Mouse (Mus musculus): ENCODE measurements around the gene Bach1. TPM values are rescaled to one million over a fixed set of nuclear protein-coding genes. Genes with fewer than 3 reads are reported as not detected.

Bach1 gene
- polyA plus RNA-seq, 1 experiment from 2014 or later, result 8.9 TPM

- 26% methylated on average over 3 of the region's 3 CpGs for WGBS
- no peak overlapping the region for H3K27ac ChIP-seq (ENCODE audit: low read depth)
- ATAC-seq (ENCODE audit: insufficient read depth), result no peak
Measured at GRCm38 (mm10) chr16:87700395-87700765, 1.6 kb downstream of the Bach1 start.

GRCm38 (mm10) chr16:87701891-87702290, 3.1 kb downstream of the Bach1 start:
- TF ChIP-seq CTCF (IDR thresholded peaks at IDR 0.05; ENCODE audit: low read depth), result no peak
- no peak overlapping the region for H3K27ac ChIP-seq (ENCODE audit: low read depth)
- H3K4me2 ChIP-seq, result no peak overlapping the region
- no peak for ATAC-seq (ENCODE audit: insufficient read depth)
- no peak overlapping the region for H3K9ac ChIP-seq
- no peaks in the 10 kb centered on the region for H3K9me3 ChIP-seq (ENCODE audit: low read depth, low read length)
- DNase-seq, result no peak
- 71% methylated on average over 2 of the region's 2 CpGs for WGBS
- H3K27me3 ChIP-seq (ENCODE audit: insufficient read depth, low read length), result no peaks in the 10 kb centered on the region
- H3K4me1 ChIP-seq (ENCODE audit: insufficient read depth), result peaks cover 11% of the 10 kb centered on the region; the same call in 1 of the 2 replicates
- H3K4me3 ChIP-seq (ENCODE audit: low read depth, low read length), result no peak overlapping the region
- H3K36me3 ChIP-seq (ENCODE audit: insufficient read depth), result no peaks in the 10 kb centered on the region

More at GRCm38 (mm10) chr16:87700395-87700765, 1.6 kb downstream of the Bach1 start:
- H3K36me3 ChIP-seq (ENCODE audit: insufficient read depth), result no peaks in the 10 kb centered on the region
- peak overlapping the region; percentile 95 for H3K9ac ChIP-seq
- peak overlapping the region; percentile 69 for H3K4me2 ChIP-seq
- TF ChIP-seq CTCF (IDR thresholded peaks at IDR 0.05; ENCODE audit: low read depth), result no peak
- no peaks in the 10 kb centered on the region for H3K4me1 ChIP-seq (ENCODE audit: insufficient read depth)
- H3K27me3 ChIP-seq (ENCODE audit: insufficient read depth, low read length), result no peaks in the 10 kb centered on the region
- no peaks in the 10 kb centered on the region for H3K9me3 ChIP-seq (ENCODE audit: low read depth, low read length)
- peak overlapping the region; percentile 81 for H3K4me3 ChIP-seq (ENCODE audit: low read depth, low read length)
- DNase-seq, result no peak

GRCm38 (mm10) chr16:87702881-87703280, 4.1 kb downstream of the Bach1 start:
- Histone ChIP-seq H3K9ac (no peak overlapping the region), H3K27ac (ENCODE audit: low read depth) (no peak overlapping the region), H3K36me3 (ENCODE audit: insufficient read depth) (no peaks in the 10 kb centered on the region), H3K4me3 (ENCODE audit: low read depth, low read length) (no peak overlapping the region), H3K4me2 (no peak overlapping the region), H3K4me1 (ENCODE audit: insufficient read depth) (peaks cover 11% of the 10 kb centered on the region; the same call in 1 of the 2 replicates), H3K27me3 (ENCODE audit: insufficient read depth, low read length) (no peaks in the 10 kb centered on the region), H3K9me3 (ENCODE audit: low read depth, low read length) (no peaks in the 10 kb centered on the region)
- DNase-seq, result no peak
- no peak for ATAC-seq (ENCODE audit: insufficient read depth)
- 92% methylated on average over 5 of the region's 5 CpGs for WGBS
- TF ChIP-seq CTCF (IDR thresholded peaks at IDR 0.05; ENCODE audit: low read depth), result no peak

GRCm38 (mm10) chr16:87704225-87704624, 5.5 kb downstream of the Bach1 start:
- Histone ChIP-seq H3K9me3 (ENCODE audit: low read depth, low read length) (no peaks in the 10 kb centered on the region), H3K4me3 (ENCODE audit: low read depth, low read length) (no peak overlapping the region), H3K9ac (no peak overlapping the region), H3K4me2 (no peak overlapping the region), H3K27ac (ENCODE audit: low read depth) (no peak overlapping the region), H3K27me3 (ENCODE audit: insufficient read depth, low read length) (no peaks in the 10 kb centered on the region), H3K4me1 (ENCODE audit: insufficient read depth) (peaks cover 11% of the 10 kb centered on the region), H3K36me3 (ENCODE audit: insufficient read depth) (no peaks in the 10 kb centered on the region)
- ATAC-seq (ENCODE audit: insufficient read depth) (no peak), DNase-seq (no peak)
- TF ChIP-seq CTCF (IDR thresholded peaks at IDR 0.05; ENCODE audit: low read depth), result no peak
- 48% methylated on average over 5 of the region's 5 CpGs for WGBS

- 30% methylated on average over 19 of the region's 19 CpGs for WGBS
- no peaks in the 10 kb centered on the region for H3K36me3 ChIP-seq (ENCODE audit: insufficient read depth)
- peak overlapping the region; percentile 35 for H3K4me2 ChIP-seq
- ATAC-seq (ENCODE audit: insufficient read depth) (peak; percentile 37), DNase-seq (peak; percentile 40)
- TF ChIP-seq CTCF (IDR thresholded peaks at IDR 0.05; ENCODE audit: low read depth), result no peak
- no peak overlapping the region for H3K9ac ChIP-seq
- no peaks in the 10 kb centered on the region for H3K27me3 ChIP-seq (ENCODE audit: insufficient read depth, low read length)
- H3K4me3 ChIP-seq (ENCODE audit: low read depth, low read length), result no peak overlapping the region
- H3K9me3 ChIP-seq (ENCODE audit: low read depth, low read length), result no peaks in the 10 kb centered on the region
- H3K27ac ChIP-seq (ENCODE audit: low read depth), result 0 out of 2 replicates have a peak overlapping the region, but pooled peaks have one; percentile 18
- peaks cover 11% of the 10 kb centered on the region for H3K4me1 ChIP-seq (ENCODE audit: insufficient read depth)
Measured at GRCm38 (mm10) chr16:87705892-87706589, 7.3 kb downstream of the Bach1 start.

DNA sequence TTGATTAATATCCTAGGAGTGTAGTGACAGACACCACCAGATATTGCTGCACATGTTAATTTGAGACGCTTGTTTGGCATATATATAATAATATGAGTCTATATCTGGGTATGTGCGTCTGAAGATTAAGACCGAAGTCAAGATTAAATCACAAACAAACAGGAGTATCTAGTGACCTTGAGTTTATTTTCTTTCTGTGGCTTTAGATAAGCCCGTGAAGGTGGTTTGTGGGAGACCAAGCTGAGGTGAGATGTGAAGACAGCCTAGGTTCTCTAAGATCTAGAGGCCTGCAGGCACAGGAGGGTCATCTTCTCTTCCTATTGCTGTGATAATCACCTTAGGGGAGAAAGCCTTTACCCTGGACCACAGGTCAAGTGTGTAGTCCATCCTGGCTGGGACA, 8.6 kb downstream of the Bach1 start:
- Histone ChIP-seq H3K9me3 (ENCODE audit: low read depth, low read length) (no peaks in the 10 kb centered on the region), H3K4me1 (ENCODE audit: insufficient read depth) (peaks cover 11% of the 10 kb centered on the region), H3K27me3 (ENCODE audit: insufficient read depth, low read length) (no peaks in the 10 kb centered on the region), H3K4me2 (no peak overlapping the region), H3K4me3 (ENCODE audit: low read depth, low read length) (no peak overlapping the region), H3K9ac (no peak overlapping the region), H3K27ac (ENCODE audit: low read depth) (no peak overlapping the region), H3K36me3 (ENCODE audit: insufficient read depth) (no peaks in the 10 kb centered on the region)
- TF ChIP-seq CTCF (IDR thresholded peaks at IDR 0.05; ENCODE audit: low read depth), result no peak
- no peak for DNase-seq
- no peak for ATAC-seq (ENCODE audit: insufficient read depth)
- 63% methylated on average over 4 of the region's 4 CpGs for WGBS

- 78% methylated on average over 5 of the region's 5 CpGs for WGBS
- peaks cover 11% of the 10 kb centered on the region for H3K4me1 ChIP-seq (ENCODE audit: insufficient read depth)
- H3K9me3 ChIP-seq (ENCODE audit: low read depth, low read length), result no peaks in the 10 kb centered on the region
- H3K27me3 ChIP-seq (ENCODE audit: insufficient read depth, low read length), result no peaks in the 10 kb centered on the region
- H3K4me2 ChIP-seq, result no peak overlapping the region
- H3K9ac ChIP-seq, result no peak overlapping the region
- H3K36me3 ChIP-seq (ENCODE audit: insufficient read depth), result no peaks in the 10 kb centered on the region
- TF ChIP-seq CTCF (IDR thresholded peaks at IDR 0.05; ENCODE audit: low read depth), result no peak
- DNase-seq (no peak), ATAC-seq (ENCODE audit: insufficient read depth) (no peak)
- H3K4me3 ChIP-seq (ENCODE audit: low read depth, low read length), result no peak overlapping the region
- H3K27ac ChIP-seq (ENCODE audit: low read depth), result no peak overlapping the region
Measured at GRCm38 (mm10) chr16:87708570-87708969, 9.8 kb downstream of the Bach1 start.

Data from lung, embryonic 14.5 days (tissue).